Mouse (Mus musculus) midbrain, embryonic 10.5 days (tissue): ENCODE data around the gene Kcnk10. TPM values are rescaled to one million over a fixed set of nuclear protein-coding genes. Genes with fewer than 3 reads are reported as not detected.
A peak's percentile ranks its signal among the peaks of the same experiment; 100 is the strongest.
"Not testable (repeated sequence)": the region's sequence is repeated elsewhere in the genome, so short reads cannot be mapped to it uniquely, and the experiment has no call there.

Experiments
- DNase-seq: peaks from one replicate; pipeline ENCODE4 v3.0.0-alpha.2; 2017; ENCODE audit warnings: low spot score
- H3K27ac ChIP-seq: fragments of 300-500 bp; sonication (generic); replicated peaks from 2 replicates; pipeline ENCODE4 v1.5.1; 2016; ENCODE audit warnings: mild to moderate bottlenecking
- H3K27me3 ChIP-seq: fragments of 300-500 bp; sonication (generic); 2 replicates; pipeline ENCODE4 v1.6.1; 2016; ENCODE audit warnings: low read depth, mild to moderate bottlenecking; ENCODE audit not compliant: poor library complexity, severe bottlenecking
- H3K36me3 ChIP-seq: fragments of 300-500 bp; sonication (generic); 2 replicates; pipeline ENCODE4 v1.6.1; 2016; ENCODE audit warnings: mild to moderate bottlenecking, moderate library complexity
- H3K4me1 ChIP-seq: fragments of 300-500 bp; sonication (generic); 2 replicates; pipeline ENCODE4 v1.6.1; 2016
- H3K4me3 ChIP-seq: fragments of 300-500 bp; sonication (generic); 2 replicates; pipeline ENCODE4 v1.5.1; 2016; ENCODE audit warnings: mild to moderate bottlenecking, moderate library complexity
- H3K9me3 ChIP-seq: fragments of 300-500 bp; sonication (generic); replicated peaks from 2 replicates; pipeline ENCODE4 v1.6.1; 2016; ENCODE audit warnings: mild to moderate bottlenecking
- WGBS: fragments of 180-500 bp; shearing (Covaris S2); methylation state at CpG from one replicate; pipeline ENCODE4 v1.1.7; 2016; 5-methylcytosine and 5-hydroxymethylcytosine counted together
- polyA plus RNA-seq: library from polyadenylated mRNA; unstranded; fragments of >200 nt; fragmentation: Nextera tagmentation; extraction: Ambion mirVana; gene quantifications from 2 replicates; pipeline ENCODE4 v1.2.1, GENCODE M21; 2016

Gene Kcnk10
- polyA plus RNA-seq, result 17.7 and 33.2 TPM in 2 replicates

GRCm38 (mm10) chr12:98577861-98578360, at the start of gene Kcnk10:
Kcnk10 (minus strand) TSS chr12:98578310.
- peaks cover 54% of the 10 kb centered on the region for H3K27me3 ChIP-seq
- H3K36me3 ChIP-seq, result no peaks in the 10 kb centered on the region
- 1% methylated on average over 22 of the region's 22 CpGs for WGBS
- H3K4me1 ChIP-seq, result peaks cover 66% of the 10 kb centered on the region
- DNase-seq, result peak; percentile 61
- H3K9me3 ChIP-seq, result no peaks in the 10 kb centered on the region
- peak within 1 kb of the TSS; percentile 69 for H3K4me3 ChIP-seq
- peak within 1 kb of the TSS; percentile 89 for H3K27ac ChIP-seq

GRCm38 (mm10) chr12:98627392-98628259, 49.5 kb upstream of the Kcnk10 start, which contains the start of gene Spata7:
Spata7 (plus strand) TSS chr12:98628157.
- Histone ChIP-seq H3K36me3 (peaks cover under 1% of the 10 kb centered on the region; the same call in 1 of the 2 replicates), H3K4me3 (peak within 1 kb of the TSS; percentile 88), H3K4me1 (peaks cover 17% of the 10 kb centered on the region), H3K27me3 (no peaks in the 10 kb centered on the region), H3K27ac (peak within 1 kb of the TSS; percentile 89), H3K9me3 (no peaks in the 10 kb centered on the region)
- WGBS, result 5% methylated on average over 32 of the region's 32 CpGs
- peak; percentile 93 for DNase-seq

GRCm38 (mm10) chr12:98623266-98623665, 45.2 kb upstream of the Kcnk10 start:
- not testable (repeated sequence) for H3K4me3 ChIP-seq, H3K27ac ChIP-seq, H3K9me3 ChIP-seq, H3K27me3 ChIP-seq, DNase-seq, H3K4me1 ChIP-seq, H3K36me3 ChIP-seq
- 88% methylated on average over 10 of the region's 10 CpGs for WGBS

GRCm38 (mm10) chr12:98620922-98621321, 42.8 kb upstream of the Kcnk10 start:
- H3K4me3 ChIP-seq, H3K27ac ChIP-seq, H3K27me3 ChIP-seq, H3K9me3 ChIP-seq, H3K4me1 ChIP-seq, H3K36me3 ChIP-seq: not testable (repeated sequence)
- peak; percentile 13 for DNase-seq
- WGBS, result 54% methylated on average over 6 of the region's 6 CpGs

GRCm38 (mm10) chr12:98619496-98619895, 41.4 kb upstream of the Kcnk10 start:
- 82% methylated on average over 2 of the region's 2 CpGs for WGBS
- no peak for DNase-seq
- no peaks in the 10 kb centered on the region for H3K4me1 ChIP-seq

GRCm38 (mm10) chr12:98615746-98616145, 37.6 kb upstream of the Kcnk10 start:
- Histone ChIP-seq H3K4me1 (no peaks in the 10 kb centered on the region), H3K9me3 (no peaks in the 10 kb centered on the region), H3K36me3 (no peaks in the 10 kb centered on the region), H3K27me3 (no peaks in the 10 kb centered on the region), H3K27ac (no peak overlapping the region), H3K4me3 (no peak overlapping the region)
- no peak for DNase-seq
- WGBS, result 70% methylated on average over 5 of the region's 5 CpGs

More at GRCm38 (mm10) chr12:98619496-98619895, 41.4 kb upstream of the Kcnk10 start:
- Histone ChIP-seq H3K36me3 (no peaks in the 10 kb centered on the region), H3K27me3 (no peaks in the 10 kb centered on the region), H3K9me3 (no peaks in the 10 kb centered on the region), H3K4me3 (no peak overlapping the region), H3K27ac (no peak overlapping the region)

- no peaks in the 10 kb centered on the region for H3K36me3 ChIP-seq
- 80% methylated on average over 3 of the region's 3 CpGs for WGBS
- no peak overlapping the region for H3K4me3 ChIP-seq
- H3K9me3 ChIP-seq, result no peaks in the 10 kb centered on the region
- no peaks in the 10 kb centered on the region for H3K4me1 ChIP-seq
- H3K27me3 ChIP-seq, result no peaks in the 10 kb centered on the region
- H3K27ac ChIP-seq, result no peak overlapping the region
- no peak for DNase-seq
Measured at GRCm38 (mm10) chr12:98614910-98615508, 36.9 kb upstream of the Kcnk10 start.

GRCm38 (mm10) chr12:98610341-98610740, 32.2 kb upstream of the Kcnk10 start:
- Histone ChIP-seq H3K4me1 (no peaks in the 10 kb centered on the region), H3K4me3 (no peak overlapping the region), H3K27me3 (no peaks in the 10 kb centered on the region), H3K36me3 (no peaks in the 10 kb centered on the region), H3K9me3 (no peaks in the 10 kb centered on the region), H3K27ac (no peak overlapping the region)
- 74% methylated on average over 3 of the region's 3 CpGs for WGBS
- no peak for DNase-seq

GRCm38 (mm10) chr12:98606595-98607290, 28.6 kb upstream of the Kcnk10 start:
- Histone ChIP-seq H3K27me3 (no peaks in the 10 kb centered on the region), H3K4me1 (no peaks in the 10 kb centered on the region), H3K27ac (no peak overlapping the region), H3K9me3 (no peaks in the 10 kb centered on the region), H3K36me3 (no peaks in the 10 kb centered on the region), H3K4me3 (no peak overlapping the region)
- DNase-seq, result no peak
- 76% methylated on average over 5 of the region's 5 CpGs for WGBS

GRCm38 (mm10) chr12:98605264-98605663, 27.2 kb upstream of the Kcnk10 start:
- Histone ChIP-seq H3K27me3 (no peaks in the 10 kb centered on the region), H3K4me1 (no peaks in the 10 kb centered on the region), H3K27ac (no peak overlapping the region), H3K9me3 (no peaks in the 10 kb centered on the region), H3K4me3 (no peak overlapping the region), H3K36me3 (no peaks in the 10 kb centered on the region)
- WGBS, result 81% methylated on average over 1 of the region's 1 CpGs
- no peak for DNase-seq

- Histone ChIP-seq H3K36me3 (no peaks in the 10 kb centered on the region), H3K4me1 (no peaks in the 10 kb centered on the region), H3K27me3 (no peaks in the 10 kb centered on the region), H3K9me3 (peaks cover 8% of the 10 kb centered on the region; the same call in 1 of the 2 replicates), H3K4me3 (no peak overlapping the region), H3K27ac (no peak overlapping the region)
- no peak for DNase-seq
- 72% methylated on average over 6 of the region's 6 CpGs for WGBS
Measured at GRCm38 (mm10) chr12:98602114-98602513, 24.0 kb upstream of the Kcnk10 start.

GRCm38 (mm10) chr12:98600861-98601260, 22.8 kb upstream of the Kcnk10 start:
- no peaks in the 10 kb centered on the region for H3K4me1 ChIP-seq
- H3K4me3 ChIP-seq, result no peak overlapping the region
- no peaks in the 10 kb centered on the region for H3K27me3 ChIP-seq
- H3K27ac ChIP-seq, result no peak overlapping the region
- H3K9me3 ChIP-seq, result peaks cover 8% of the 10 kb centered on the region; the same call in 1 of the 2 replicates
- no peaks in the 10 kb centered on the region for H3K36me3 ChIP-seq
- 91% methylated on average over 5 of the region's 5 CpGs for WGBS
- DNase-seq, result no peak
